Mouse (Mus musculus): ENCODE measurements around the gene Sdc3. TPM values are rescaled to one million over a fixed set of nuclear protein-coding genes. Genes with fewer than 3 reads are reported as not detected.
A peak's percentile ranks its signal among the peaks of the same experiment; 100 is the strongest.

Sdc3 gene
- 39.9 and 41.1 TPM in 2 replicates for polyA plus RNA-seq (2016; fragmentation: Nextera tagmentation; extraction: Ambion mirVana)

GRCm38 (mm10) chr4:130792376-130793179, at the start of gene Sdc3:
Sdc3 (plus strand) TSS chr4:130792537.
- 1% methylated on average over 86 of the region's 99 CpGs for WGBS
- Histone ChIP-seq H3K4me3 (peak within 1 kb of the TSS; percentile 94), H3K9me3 (no peaks in the 10 kb centered on the region), H3K27ac (peak within 1 kb of the TSS; percentile 69), H3K27me3 (no peaks in the 10 kb centered on the region), H3K36me3 (no peaks in the 10 kb centered on the region), H3K9ac (peak within 1 kb of the TSS; percentile 90), H3K4me2 (replicated peaks) (peak within 1 kb of the TSS; percentile 95), H3K4me1 (peaks cover 36% of the 10 kb centered on the region)
- peak; percentile 47 for ATAC-seq (ENCODE audit: insufficient number of reproducible peaks, insufficient read depth, low FRiP score, low TSS enrichment)

- H3K27me3 ChIP-seq, result no peaks in the 10 kb centered on the region
- no peaks in the 10 kb centered on the region for H3K4me1 ChIP-seq
- 82% methylated on average over 4 of the region's 4 CpGs for WGBS
- H3K4me3 ChIP-seq, result no peak overlapping the region
- no peaks in the 10 kb centered on the region for H3K9me3 ChIP-seq
- no peak for ATAC-seq (ENCODE audit: insufficient number of reproducible peaks, insufficient read depth, low FRiP score, low TSS enrichment)
- no peak overlapping the region for H3K4me2 ChIP-seq (replicated peaks)
- H3K9ac ChIP-seq, result no peak overlapping the region
- H3K27ac ChIP-seq, result no peak overlapping the region
- H3K36me3 ChIP-seq, result peaks cover 74% of the 10 kb centered on the region
These were observed 48.3 kb upstream of the Sdc3 start for GRCm38 (mm10) chr4:130744058-130744457.

GRCm38 (mm10) chr4:130745561-130746306, 46.6 kb upstream of the Sdc3 start:
- Histone ChIP-seq H3K4me3 (no peak overlapping the region), H3K9me3 (no peaks in the 10 kb centered on the region), H3K27ac (no peak overlapping the region), H3K36me3 (peaks cover 90% of the 10 kb centered on the region), H3K9ac (no peak overlapping the region), H3K4me2 (replicated peaks) (no peak overlapping the region), H3K27me3 (no peaks in the 10 kb centered on the region), H3K4me1 (no peaks in the 10 kb centered on the region)
- ATAC-seq (ENCODE audit: insufficient number of reproducible peaks, insufficient read depth, low FRiP score, low TSS enrichment), result no peak
- 70% methylated on average over 5 of the region's 5 CpGs for WGBS

- Histone ChIP-seq H3K9ac (no peak overlapping the region), H3K27ac (no peak overlapping the region), H3K4me1 (no peaks in the 10 kb centered on the region), H3K27me3 (no peaks in the 10 kb centered on the region), H3K36me3 (peaks cover 97% of the 10 kb centered on the region), H3K9me3 (no peaks in the 10 kb centered on the region), H3K4me3 (no peak overlapping the region), H3K4me2 (replicated peaks) (no peak overlapping the region)
- 82% methylated on average over 7 of the region's 7 CpGs for WGBS
- no peak for ATAC-seq (ENCODE audit: insufficient number of reproducible peaks, insufficient read depth, low FRiP score, low TSS enrichment)
These were observed 42.8 kb upstream of the Sdc3 start for GRCm38 (mm10) chr4:130749566-130749965.

- 89% methylated on average over 2 of the region's 2 CpGs for WGBS
- Histone ChIP-seq H3K4me2 (replicated peaks) (no peak overlapping the region), H3K4me1 (no peaks in the 10 kb centered on the region), H3K36me3 (peaks cover 87% of the 10 kb centered on the region), H3K9me3 (no peaks in the 10 kb centered on the region), H3K4me3 (no peak overlapping the region), H3K27ac (no peak overlapping the region), H3K9ac (no peak overlapping the region), H3K27me3 (no peaks in the 10 kb centered on the region)
- no peak for ATAC-seq (ENCODE audit: insufficient number of reproducible peaks, insufficient read depth, low FRiP score, low TSS enrichment)
These were observed 40.4 kb upstream of the Sdc3 start for GRCm38 (mm10) chr4:130751966-130752365.

- Histone ChIP-seq H3K9ac (no peak overlapping the region), H3K27me3 (no peaks in the 10 kb centered on the region), H3K9me3 (no peaks in the 10 kb centered on the region), H3K27ac (peak overlapping the region; percentile 3; the same call in 1 of the 2 replicates), H3K4me2 (replicated peaks) (no peak overlapping the region), H3K4me1 (no peaks in the 10 kb centered on the region), H3K36me3 (peaks cover 84% of the 10 kb centered on the region), H3K4me3 (no peak overlapping the region)
- 81% methylated on average over 7 of the region's 7 CpGs for WGBS
- no peak for ATAC-seq (ENCODE audit: insufficient number of reproducible peaks, insufficient read depth, low FRiP score, low TSS enrichment)
These were observed 39.7 kb upstream of the Sdc3 start for GRCm38 (mm10) chr4:130752591-130752990.

- Histone ChIP-seq H3K4me3 (no peak overlapping the region), H3K9ac (no peak overlapping the region), H3K9me3 (no peaks in the 10 kb centered on the region), H3K4me2 (replicated peaks) (no peak overlapping the region), H3K27ac (no peak overlapping the region), H3K36me3 (peaks cover 85% of the 10 kb centered on the region), H3K4me1 (no peaks in the 10 kb centered on the region), H3K27me3 (no peaks in the 10 kb centered on the region)
- no peak for ATAC-seq (ENCODE audit: insufficient number of reproducible peaks, insufficient read depth, low FRiP score, low TSS enrichment)
- 80% methylated on average over 5 of the region's 5 CpGs for WGBS
These were observed 38.6 kb upstream of the Sdc3 start for GRCm38 (mm10) chr4:130753755-130754154.

- no peak for ATAC-seq (ENCODE audit: insufficient number of reproducible peaks, insufficient read depth, low FRiP score, low TSS enrichment)
- Histone ChIP-seq H3K27me3 (no peaks in the 10 kb centered on the region), H3K9ac (no peak overlapping the region), H3K4me3 (no peak overlapping the region), H3K4me1 (no peaks in the 10 kb centered on the region), H3K36me3 (peaks cover 85% of the 10 kb centered on the region), H3K27ac (no peak overlapping the region), H3K4me2 (replicated peaks) (no peak overlapping the region), H3K9me3 (no peaks in the 10 kb centered on the region)
- WGBS, result 80% methylated on average over 2 of the region's 2 CpGs
These were observed 37.6 kb upstream of the Sdc3 start for GRCm38 (mm10) chr4:130754776-130755175.

GRCm38 (mm10) chr4:130759875-130760274, 32.5 kb upstream of the Sdc3 start:
- no peak overlapping the region for H3K4me3 ChIP-seq
- H3K9ac ChIP-seq, result no peak overlapping the region
- no peak overlapping the region for H3K4me2 ChIP-seq (replicated peaks)
- H3K4me1 ChIP-seq, result no peaks in the 10 kb centered on the region
- no peak for ATAC-seq (ENCODE audit: insufficient number of reproducible peaks, insufficient read depth, low FRiP score, low TSS enrichment)
- H3K27ac ChIP-seq, result no peak overlapping the region
- H3K27me3 ChIP-seq, result no peaks in the 10 kb centered on the region
- 90% methylated on average over 2 of the region's 2 CpGs for WGBS
- H3K9me3 ChIP-seq, result no peaks in the 10 kb centered on the region
- peaks cover 76% of the 10 kb centered on the region for H3K36me3 ChIP-seq

GRCm38 (mm10) chr4:130761809-130762208, 30.5 kb upstream of the Sdc3 start:
- no peak overlapping the region for H3K27ac ChIP-seq
- no peak overlapping the region for H3K4me2 ChIP-seq (replicated peaks)
- WGBS, result 90% methylated on average over 5 of the region's 5 CpGs
- no peaks in the 10 kb centered on the region for H3K4me1 ChIP-seq
- no peaks in the 10 kb centered on the region for H3K9me3 ChIP-seq
- H3K9ac ChIP-seq, result no peak overlapping the region
- no peak for ATAC-seq (ENCODE audit: insufficient number of reproducible peaks, insufficient read depth, low FRiP score, low TSS enrichment)
- H3K36me3 ChIP-seq, result peaks cover 84% of the 10 kb centered on the region
- no peaks in the 10 kb centered on the region for H3K27me3 ChIP-seq
- no peak overlapping the region for H3K4me3 ChIP-seq

- 94% methylated on average over 7 of the region's 7 CpGs for whole genome bisulfite sequencing
- Histone ChIP-seq H3K4me1 (no peaks in the 10 kb centered on the region), H3K4me2 (replicated peaks) (no peak overlapping the region), H3K27ac (no peak overlapping the region), H3K4me3 (no peak overlapping the region), H3K36me3 (peaks cover 84% of the 10 kb centered on the region), H3K9me3 (no peaks in the 10 kb centered on the region), H3K9ac (no peak overlapping the region), H3K27me3 (no peaks in the 10 kb centered on the region)
- no peak for ATAC-seq (ENCODE audit: insufficient number of reproducible peaks, insufficient read depth, low FRiP score, low TSS enrichment)
These were observed 26.8 kb upstream of the Sdc3 start for GRCm38 (mm10) chr4:130765399-130766160.

Data from embryonic facial prominence, embryonic 12.5 days (tissue).